Mouse (Mus musculus) bone marrow, adult 2 months (tissue): ENCODE measurements around the gene Dlg2.

Source experiments
- CTCF ChIP-seq: fragments of 200-500 bp; IDR thresholded peaks from 2 replicates; pipeline ENCODE4 v1.5.1; 2011; ENCODE audit warnings: low read length, control low read depth; ENCODE audit not compliant: control insufficient read depth, insufficient read depth
- POLR2A ChIP-seq: fragments of 200-500 bp; IDR thresholded peaks from 2 replicates; pipeline ENCODE4 v1.6.1; 2011; ENCODE audit warnings: low read depth, mild to moderate bottlenecking, control low read depth, low read length, borderline replicate concordance; ENCODE audit not compliant: control insufficient read depth

DNA sequence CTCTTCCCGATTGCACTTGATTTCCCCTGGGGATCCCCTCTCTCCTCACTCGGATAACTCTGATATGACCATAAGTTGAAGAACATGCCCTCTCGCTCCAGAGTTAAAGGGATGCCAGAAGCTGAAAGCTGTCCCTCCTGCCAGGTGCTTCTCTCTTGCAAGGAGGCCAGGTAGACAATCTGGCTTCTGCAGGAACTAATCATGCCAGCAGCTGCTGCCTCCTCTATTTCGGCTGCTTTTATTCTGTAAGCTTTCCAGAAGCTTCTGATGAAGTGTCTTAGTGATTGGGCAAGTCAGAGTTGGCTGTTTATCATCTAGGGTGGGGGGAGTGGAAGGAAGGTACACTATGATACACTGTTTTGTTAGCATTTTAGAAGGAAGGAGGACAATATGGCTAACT lies 1127.1 kb downstream of the Dlg2 start:
- TF ChIP-seq CTCF: no peak
- TF ChIP-seq POLR2A: no peak
